Mouse (Mus musculus): ENCODE data around the gene Zfp182. TPM values are rescaled to one million over a fixed set of nuclear protein-coding genes. Genes with fewer than 3 reads are reported as not detected.
A peak's percentile ranks its signal among the peaks of the same experiment; 100 is the strongest.

Gene Zfp182
- total and polyA plus RNA-seq, 3 experiments = 0.44 to 30.1 (median 20.1) TPM

GRCm38 (mm10) chrX:21061460-21061859 is 656 bp downstream of the Zfp182 start:
- Histone ChIP-seq H3K36me3 (replicated peaks) (peaks cover 2% of the 10 kb centered on the region), H3K9me3 (replicated peaks) (no peaks in the 10 kb centered on the region), H3K4me3 (ENCODE audit: low read depth, low read length) (peak overlapping the region; percentile 70), H3K4me1 (ENCODE audit: insufficient read depth, low read depth, low read length) (no peaks in the 10 kb centered on the region), H3K27me3 (ENCODE audit: insufficient read depth, low read length) (no peaks in the 10 kb centered on the region)
- ATAC-seq (ENCODE audit: extremely low read depth, insufficient number of reproducible peaks, low FRiP score, poor library complexity, severe bottlenecking) (no peak), DNase-seq (ENCODE audit: low spot score) (no peak)
- no peak for TF ChIP-seq POLR2AphosphoS5 (IDR thresholded peaks at IDR 0.05; ENCODE audit: insufficient replicate concordance, low read depth, low read length)
- no peak for TF ChIP-seq GATA1 (IDR thresholded peaks at IDR 0.05; ENCODE audit: borderline replicate concordance, low read length)
- no peak for TF ChIP-seq CTCF (IDR thresholded peaks at IDR 0.05; ENCODE audit: low read depth, low read length)
- no peak for TF ChIP-seq TAL1 (conservative IDR thresholded peaks at IDR 0.05; ENCODE audit: low read depth, low read length)
- no peak for TF ChIP-seq GATA2 (IDR thresholded peaks at IDR 0.05; ENCODE audit: borderline replicate concordance, low read depth, low read length)

- Histone ChIP-seq H3K4me3 (ENCODE audit: low read depth, low read length) (no peak overlapping the region), H3K4me1 (ENCODE audit: insufficient read depth, low read depth, low read length) (no peaks in the 10 kb centered on the region), H3K27me3 (ENCODE audit: insufficient read depth, low read length) (no peaks in the 10 kb centered on the region), H3K9me3 (replicated peaks) (no peaks in the 10 kb centered on the region), H3K36me3 (replicated peaks) (peaks cover 17% of the 10 kb centered on the region)
- TF ChIP-seq GATA2 (IDR thresholded peaks at IDR 0.05; ENCODE audit: borderline replicate concordance, low read depth, low read length) (no peak), CTCF (IDR thresholded peaks at IDR 0.05; ENCODE audit: low read depth, low read length) (no peak), GATA1 (IDR thresholded peaks at IDR 0.05; ENCODE audit: borderline replicate concordance, low read length) (no peak), POLR2AphosphoS5 (IDR thresholded peaks at IDR 0.05; ENCODE audit: insufficient replicate concordance, low read depth, low read length) (no peak), TAL1 (conservative IDR thresholded peaks at IDR 0.05; ENCODE audit: low read depth, low read length) (no peak)
- DNase-seq (ENCODE audit: low spot score) = no peak
- no peak for ATAC-seq (ENCODE audit: extremely low read depth, insufficient number of reproducible peaks, low FRiP score, poor library complexity, severe bottlenecking)
These were observed 81.2 kb downstream of the Zfp182 start for GRCm38 (mm10) chrX:20980901-20981300.

Other genes starting within 250 kb of the Zfp182 start
- gene Timp1, start 192.2 kb downstream of the Zfp182 start, total RNA-seq (2014; fragmentation: Nextera tagmentation) = not detected in 2 replicates
- gene Timp1, start 192.2 kb downstream of the Zfp182 start, total RNA-seq (2017) = 0.29 TPM in 1 of 2 replicates, not detected in the other
- gene Timp1, start 192.2 kb downstream of the Zfp182 start, polyA plus RNA-seq (2012) = not detected in 2 replicates
- not detected in 2 replicates for gene Syn1, start 141.3 kb downstream of the Zfp182 start, total RNA-seq (2014; fragmentation: Nextera tagmentation)
- gene Syn1, start 141.3 kb downstream of the Zfp182 start, total RNA-seq (2017) = not detected in 2 replicates
- gene Syn1, start 141.3 kb downstream of the Zfp182 start, polyA plus RNA-seq (2012) = not detected in 2 replicates
- gene Cfp, start 130.8 kb downstream of the Zfp182 start, total RNA-seq (2014; fragmentation: Nextera tagmentation) = 6.2 and 10.1 TPM in 2 replicates
- gene Cfp, start 130.8 kb downstream of the Zfp182 start, total RNA-seq (2017) = 9.5 and 12.1 TPM in 2 replicates
- 4.9 and 5.9 TPM in 2 replicates for gene Cfp, start 130.8 kb downstream of the Zfp182 start, polyA plus RNA-seq (2012)
- gene Elk1, start 111.7 kb downstream of the Zfp182 start, total RNA-seq (2014; fragmentation: Nextera tagmentation) = 19.3 and 20.5 TPM in 2 replicates
- 7.0 and 7.6 TPM in 2 replicates for gene Elk1, start 111.7 kb downstream of the Zfp182 start, total RNA-seq (2017)
- 15.8 and 17.1 TPM in 2 replicates for gene Elk1, start 111.7 kb downstream of the Zfp182 start, polyA plus RNA-seq (2012)
- gene Uxt, start 100.3 kb downstream of the Zfp182 start, total RNA-seq (2014; fragmentation: Nextera tagmentation) = 24.0 and 27.2 TPM in 2 replicates
- gene Uxt, start 100.3 kb downstream of the Zfp182 start, total RNA-seq (2017) = 33.3 and 36.4 TPM in 2 replicates
- gene Uxt, start 100.3 kb downstream of the Zfp182 start, polyA plus RNA-seq (2012) = 8.2 and 19.0 TPM in 2 replicates
- gene Spaca5, start 6.1 kb upstream of the Zfp182 start, total RNA-seq (2014; fragmentation: Nextera tagmentation) = not detected in 2 replicates
- not detected in 2 replicates for gene Spaca5, start 6.1 kb upstream of the Zfp182 start, total RNA-seq (2017)
- not detected in 2 replicates for gene Spaca5, start 6.1 kb upstream of the Zfp182 start, polyA plus RNA-seq (2012)
- gene Zfp300, start 27.2 kb upstream of the Zfp182 start, total RNA-seq (2014; fragmentation: Nextera tagmentation) = not detected in 2 replicates
- not detected in 2 replicates for gene Zfp300, start 27.2 kb upstream of the Zfp182 start, total RNA-seq (2017)
- gene Zfp300, start 27.2 kb upstream of the Zfp182 start, polyA plus RNA-seq (2012) = not detected in 2 replicates
- not detected in 2 replicates for gene Ssxa1, start 53.5 kb upstream of the Zfp182 start, total RNA-seq (2014; fragmentation: Nextera tagmentation)
- gene Ssxa1, start 53.5 kb upstream of the Zfp182 start, total RNA-seq (2017) = not detected in 2 replicates
- not detected in 2 replicates for gene Ssxa1, start 53.5 kb upstream of the Zfp182 start, polyA plus RNA-seq (2012)
- gene Gm21876, start 113.3 kb upstream of the Zfp182 start, total RNA-seq (2014; fragmentation: Nextera tagmentation) = not detected in 2 replicates
- not detected in 2 replicates for gene Gm21876, start 113.3 kb upstream of the Zfp182 start, total RNA-seq (2017)
- gene Gm21876, start 113.3 kb upstream of the Zfp182 start, polyA plus RNA-seq (2012) = not detected in 2 replicates

Data from G1E (cell line).